Mouse (Mus musculus) adrenal gland, postnatal 25 days (tissue): ENCODE measurements at regions not wholly inside any gene's neighbourhood (a gene's known extent, or its start where the extent isn't known, plus 50 kb on each side); places are given as distances from the start of the nearest gene placed in this dataset.

ENCODE experiments used
- DNase-seq: peaks from one replicate; pipeline ENCODE4 v3.0.0; 2021; ENCODE audit warnings: mixed read lengths

GRCm38 (mm10) chr3:121618561-121618960 is 52.0 kb upstream of the 4930432M17Rik start:
- no peak for DNase-seq

- DNase-seq = no peak
Observed at GRCm38 (mm10) chr3:121618161-121618560, 52.4 kb upstream of the 4930432M17Rik start.

GRCm38 (mm10) chr3:121617351-121617750 is 53.2 kb upstream of the 4930432M17Rik start:
- DNase-seq = no peak

- DNase-seq = no peak
Observed at GRCm38 (mm10) chr3:121616075-121616474, 54.5 kb upstream of the 4930432M17Rik start.

- DNase-seq = no peak
Observed at GRCm38 (mm10) chr3:121614741-121615140, 55.8 kb upstream of the 4930432M17Rik start.

GRCm38 (mm10) chr3:121613224-121613623 is 57.3 kb upstream of the 4930432M17Rik start:
- DNase-seq = no peak

GRCm38 (mm10) chr3:121609845-121610244 is 60.7 kb upstream of the 4930432M17Rik start:
- no peak for DNase-seq

GRCm38 (mm10) chr3:121609090-121609489 is 61.5 kb upstream of the 4930432M17Rik start:
- DNase-seq = peak; percentile 10

- DNase-seq = no peak
Observed at GRCm38 (mm10) chr3:121604737-121605136, 65.8 kb upstream of the 4930432M17Rik start.

- DNase-seq = peak; percentile 48
Observed at GRCm38 (mm10) chr3:121604081-121604480, 66.5 kb upstream of the 4930432M17Rik start.

- DNase-seq = no peak
Observed at GRCm38 (mm10) chr3:121602826-121603370, 67.7 kb upstream of the 4930432M17Rik start.

GRCm38 (mm10) chr3:121602082-121602561 is 68.4 kb upstream of the 4930432M17Rik start:
- DNase-seq = no peak

GRCm38 (mm10) chr3:121600841-121601240 is 68.6 kb upstream of the Slc44a3 start:
- no peak for DNase-seq

- no peak for DNase-seq
Observed at GRCm38 (mm10) chr3:121600388-121600787, 68.2 kb upstream of the Slc44a3 start.

- no peak for DNase-seq
Observed at GRCm38 (mm10) chr3:121597988-121598387, 65.8 kb upstream of the Slc44a3 start.

GRCm38 (mm10) chr3:121597203-121597602 is 65.0 kb upstream of the Slc44a3 start:
- no peak for DNase-seq

GRCm38 (mm10) chr3:121594580-121594979 is 62.4 kb upstream of the Slc44a3 start:
- DNase-seq = no peak

GRCm38 (mm10) chr3:121593598-121594117 is 61.5 kb upstream of the Slc44a3 start:
- DNase-seq = no peak

- no peak for DNase-seq
Observed at GRCm38 (mm10) chr3:121593143-121593542, 60.9 kb upstream of the Slc44a3 start.

- no peak for DNase-seq
Observed at GRCm38 (mm10) chr3:121589494-121589885, 57.3 kb upstream of the Slc44a3 start.

- no peak for DNase-seq
Observed at GRCm38 (mm10) chr3:121588737-121589493, 56.7 kb upstream of the Slc44a3 start.

GRCm38 (mm10) chr3:121585306-121585705 is 53.1 kb upstream of the Slc44a3 start:
- DNase-seq = no peak

GRCm38 (mm10) chr3:121584736-121585151 is 52.5 kb upstream of the Slc44a3 start:
- peak; percentile 58 for DNase-seq

GRCm38 (mm10) chr3:121584317-121584716 is 52.1 kb upstream of the Slc44a3 start:
- DNase-seq = no peak
